Mouse (Mus musculus) spleen, postnatal 36 days (tissue): ENCODE results near the gene Tmem238.

ENCODE experiments used
- DNase-seq, 2 experiments: peaks; one replicate each; pipeline ENCODE4 v3.0.0; 2022; ENCODE audit warnings: low spot score in 2 of 2, mixed read lengths in 1 of 2

Gene Tmem238

GRCm38 (mm10) chr7:4747156-4747899 is 42.1 kb downstream of the Tmem238 start:
- peak in 1 of 2 experiments; percentile 16 for DNase-seq

GRCm38 (mm10) chr7:4746326-4746980 is 43.0 kb downstream of the Tmem238 start:
- no peak for DNase-seq

GRCm38 (mm10) chr7:4744886-4745285 is 44.6 kb downstream of the Tmem238 start:
- no peak for DNase-seq

DNA sequence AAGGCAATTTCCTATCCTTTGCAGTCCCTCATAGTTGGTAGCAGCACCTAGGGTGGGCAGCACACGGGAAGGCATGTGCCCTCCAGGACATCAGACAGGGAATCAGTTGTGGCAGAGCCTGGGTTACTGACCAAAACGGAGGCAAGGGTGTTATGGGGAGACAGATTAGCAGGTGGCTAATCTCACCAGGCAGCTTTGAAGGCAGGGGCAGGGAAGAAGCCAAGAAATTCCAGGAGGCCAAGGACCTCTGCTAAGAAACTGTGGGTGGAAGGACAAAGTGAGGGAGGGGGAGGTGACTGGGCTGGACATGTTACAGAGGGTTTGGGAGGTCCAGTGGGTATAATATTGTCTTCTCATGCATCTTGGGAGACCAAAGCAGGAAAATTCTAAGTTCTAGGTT is 46.1 kb downstream of the Tmem238 start:
- no peak for DNase-seq

GRCm38 (mm10) chr7:4742482-4742819 is 47.0 kb downstream of the Tmem238 start:
- DNase-seq: no peak

GRCm38 (mm10) chr7:4741672-4742481 is 47.6 kb downstream of the Tmem238 start:
- DNase-seq: no peak

GRCm38 (mm10) chr7:4741151-4741550 is 48.3 kb downstream of the Tmem238 start:
- DNase-seq: peak; percentile 62 to 71

- DNase-seq: no peak
Measured at GRCm38 (mm10) chr7:4740309-4740727, 49.1 kb downstream of the Tmem238 start.

DNA sequence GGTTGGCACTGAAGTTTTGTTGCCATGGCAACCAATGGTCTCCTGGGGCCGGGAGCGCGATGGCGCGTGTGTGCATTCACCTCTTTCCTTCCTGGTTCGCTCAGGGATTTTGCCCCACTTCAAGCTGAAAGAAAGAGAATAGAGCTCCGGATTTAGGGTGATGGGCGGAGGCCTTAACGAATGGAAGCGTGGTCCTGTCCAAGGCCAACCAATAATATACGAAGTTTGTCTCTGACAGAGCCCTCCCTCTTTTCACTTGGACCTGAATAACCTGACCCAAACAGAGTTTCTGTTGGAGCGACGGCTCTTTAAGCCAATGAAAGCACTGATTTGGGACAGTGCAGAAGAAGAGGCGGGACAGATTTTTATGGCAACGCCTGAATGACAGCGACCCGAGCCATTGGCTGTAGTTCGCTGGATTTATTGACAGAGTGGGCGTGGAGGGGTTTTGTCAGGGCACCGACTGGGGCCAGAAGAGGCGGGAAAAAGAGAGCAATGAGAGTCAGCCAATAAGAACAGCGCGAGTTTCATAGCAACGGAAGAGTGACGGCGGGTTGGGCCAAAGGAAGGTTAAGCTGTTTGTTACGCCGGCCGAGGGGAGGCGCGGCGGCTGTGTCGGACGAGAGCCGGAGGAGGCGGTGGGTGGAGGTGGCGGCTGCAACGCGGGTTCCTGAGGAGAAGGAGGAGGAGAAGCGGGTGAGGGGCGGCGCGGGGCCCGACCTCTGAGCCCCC is 49.7 kb downstream of the Tmem238 start, which contains the start of gene Kmt5c:
TSS of gene Kmt5c (plus strand) at position 572 of the 732 bp plus-strand sequence.
- peak; percentile 99 for DNase-seq

DNA sequence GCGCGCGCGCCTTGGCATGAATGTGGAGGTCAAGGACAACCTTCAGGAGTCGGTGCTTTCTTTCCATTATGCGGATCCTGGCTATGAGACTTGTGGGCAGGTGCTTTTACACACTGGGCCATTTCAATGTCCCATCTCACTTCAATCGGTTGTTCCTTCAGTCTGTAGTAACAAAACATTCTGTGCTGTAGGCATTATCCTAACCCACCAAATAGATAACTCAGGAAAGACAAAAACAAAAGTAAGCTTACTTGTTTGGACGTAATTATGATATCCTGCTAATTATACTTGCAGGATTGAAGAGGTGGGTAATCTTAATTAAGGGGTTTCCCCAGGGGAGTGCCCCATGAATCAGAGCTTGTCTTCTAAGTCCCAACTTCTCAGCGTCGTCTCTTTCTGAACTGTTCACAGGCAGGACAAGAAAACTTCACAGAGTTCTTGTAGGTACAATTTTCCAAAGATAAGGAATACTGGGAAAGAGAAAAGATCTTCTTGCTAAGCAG is 50.4 kb downstream of the Tmem238 start:
- DNase-seq: no peak
